Mouse (Mus musculus) left cerebral cortex, postnatal 36 days (tissue): ENCODE measurements around the gene Ptgis. TPM values are rescaled to one million over a fixed set of nuclear protein-coding genes. Genes with fewer than 3 reads are reported as not detected.

Source experiments
- DNase-seq, 2 experiments: peaks; one replicate each; pipeline ENCODE4 v3.0.0; 2021 to 2022; ENCODE audit warnings: low spot score in 2 of 2, mixed read lengths in 1 of 2
- intact Hi-C: fragments of 180-260 bp; cut with DNase I; formaldehyde crosslinking; loops from one replicate; pipeline ENCODE4 v1.15.1; 2025
- total RNA-seq, 2 experiments: library from RNA; stranded (reverse); gene quantifications; 2 replicates each; pipeline ENCODE4 v1.2.3; 2021

Gene Ptgis
- total RNA-seq, 2 experiments from 2014 or later = 1.6 to 1.8 TPM

DNA sequence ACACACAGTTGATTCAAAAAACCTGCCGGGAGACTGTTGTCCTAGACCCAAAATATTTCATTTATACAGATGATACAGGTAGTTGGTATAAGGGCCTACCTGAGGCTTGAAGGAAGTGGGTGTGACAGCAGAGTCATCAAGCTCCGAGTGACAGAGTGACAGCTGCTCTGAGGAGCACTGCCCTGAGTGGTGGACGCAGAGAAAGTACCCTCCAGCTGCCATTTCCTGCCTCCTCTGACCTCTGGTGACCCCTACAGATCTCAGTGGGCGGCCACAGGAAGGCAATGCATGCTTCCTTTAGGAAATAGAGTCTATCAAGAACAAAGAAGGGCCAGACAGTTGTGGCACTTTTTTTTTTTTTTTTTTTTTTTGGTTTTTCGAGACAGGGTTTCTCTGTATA, 25.4 kb upstream of the Ptgis start:
- DNase-seq = peak in 1 of 2 experiments; percentile 2
- intact Hi-C loops = no loop called here

DNA sequence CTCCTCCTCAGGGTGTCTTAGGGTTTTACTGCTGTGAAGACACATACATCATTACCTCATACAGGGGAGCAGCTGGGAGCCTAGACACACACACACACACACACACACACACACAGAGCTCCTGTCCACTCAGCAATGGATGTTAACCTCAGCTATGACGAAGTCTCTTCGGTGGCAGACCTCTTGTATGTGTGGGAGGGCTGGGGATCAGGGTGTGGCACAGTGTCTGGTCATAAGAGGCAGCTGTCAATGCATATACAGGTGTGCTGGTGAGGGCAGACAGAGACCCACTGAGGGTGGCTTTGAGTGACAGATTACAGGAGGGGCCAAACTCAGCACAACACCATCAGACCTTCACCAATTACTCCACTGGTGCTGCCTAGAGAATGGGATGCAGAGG, 24.6 kb upstream of the Ptgis start:
- intact Hi-C loops = no loop called here
- DNase-seq = peak in 1 of 2 experiments; percentile 1

DNA sequence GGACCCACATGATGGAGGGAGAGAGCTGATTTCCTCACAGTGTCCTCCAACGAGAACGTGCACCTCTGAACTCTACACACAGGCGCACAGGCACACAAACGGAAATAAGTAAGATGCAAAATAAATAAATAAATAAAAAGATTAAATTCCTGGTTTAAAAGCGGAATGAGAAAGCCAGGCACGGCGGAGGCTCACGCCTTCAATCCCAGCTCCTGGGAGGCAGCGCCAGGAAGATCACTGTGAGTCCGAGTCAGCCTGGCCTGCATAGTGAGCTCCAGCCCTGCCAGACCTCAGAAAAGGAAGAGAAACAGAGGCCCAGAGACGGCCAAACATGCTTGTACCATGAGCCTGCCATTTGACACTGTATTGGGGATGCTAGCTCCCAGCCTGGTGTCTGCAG, 23.5 kb upstream of the Ptgis start:
- DNase-seq = peak in 1 of 2 experiments; percentile 0
- intact Hi-C loops = no loop called here

DNA sequence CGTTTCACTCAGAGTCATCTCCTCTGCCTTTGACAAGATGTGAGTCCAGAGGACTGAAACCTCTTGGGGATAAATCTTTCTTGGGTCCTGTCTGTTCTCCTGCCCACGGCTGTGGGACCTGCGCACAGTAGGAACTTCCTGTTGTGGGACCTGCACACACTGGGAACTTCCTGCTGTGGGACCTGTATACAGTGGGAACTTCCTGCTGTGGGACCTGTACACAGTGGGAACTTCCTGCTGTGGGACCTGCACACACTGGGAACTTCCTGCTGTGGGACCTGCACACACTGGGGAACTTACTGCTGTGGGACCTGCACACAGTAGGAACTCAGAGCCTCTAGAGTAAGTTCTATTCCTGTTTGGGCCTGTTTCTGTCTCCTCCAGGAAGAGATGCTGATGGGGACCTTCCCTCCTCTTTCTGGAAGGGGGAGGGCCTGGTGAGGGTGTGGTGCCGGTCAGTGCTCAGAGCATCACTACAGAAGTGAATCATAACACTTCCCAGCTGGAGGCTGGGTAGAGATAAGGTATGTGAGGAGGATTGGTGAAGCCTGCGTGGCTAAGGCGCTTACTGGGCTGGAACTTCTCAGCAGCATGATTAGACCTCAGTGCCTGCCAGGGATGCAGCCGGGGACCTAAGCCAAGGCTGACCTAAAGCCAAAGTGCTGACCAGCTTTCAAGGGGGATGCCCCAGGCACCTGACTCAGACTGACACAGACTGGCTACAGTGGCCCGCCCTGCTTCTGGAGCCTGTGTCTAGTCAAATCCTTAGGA, 22.8 kb upstream of the Ptgis start:
- intact Hi-C loops = no loop called here
- peak in 1 of 2 experiments; percentile 1 for DNase-seq

DNA sequence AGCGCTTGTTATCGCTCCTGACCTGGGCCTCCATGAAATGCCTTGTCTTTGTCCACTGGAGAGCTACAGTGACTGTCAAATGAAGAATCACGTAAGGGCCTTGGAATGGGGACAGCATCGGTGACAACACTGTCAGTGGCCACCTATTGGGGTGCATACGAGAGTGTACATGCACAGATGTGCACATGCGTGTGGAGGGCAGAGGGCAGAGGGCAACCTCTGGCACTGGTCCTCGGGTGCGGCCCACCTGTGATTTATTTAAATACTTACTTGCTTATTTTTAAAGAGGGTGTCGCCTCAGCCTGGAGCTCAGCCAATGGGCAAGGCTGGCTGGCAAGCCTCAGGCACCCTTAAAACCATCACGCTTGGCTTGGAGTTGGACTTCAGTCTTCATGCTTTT, 22.0 kb upstream of the Ptgis start:
- DNase-seq = no peak
- intact Hi-C loops = no loop called here

DNA sequence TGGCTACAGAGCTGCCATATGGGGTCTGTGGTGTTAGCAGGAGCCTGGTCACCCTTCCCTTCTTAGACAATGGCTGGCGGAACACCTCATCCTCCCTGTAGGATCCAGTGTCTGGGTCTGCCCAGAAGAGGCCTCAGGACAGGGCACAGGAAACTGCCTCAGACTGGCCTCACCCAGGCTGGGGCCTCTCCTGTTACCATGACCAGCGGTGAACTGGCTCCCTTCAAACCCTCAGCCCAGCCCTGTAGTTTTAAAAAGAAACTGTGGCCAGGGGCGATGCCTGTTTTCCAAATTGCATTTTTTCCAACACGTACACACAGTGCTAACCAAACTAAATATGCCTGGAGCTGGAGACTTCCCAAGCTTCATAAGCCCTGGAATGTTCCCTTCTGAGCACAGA, 20.7 kb upstream of the Ptgis start:
- DNase-seq = no peak
- intact Hi-C loops = no loop called here

DNA sequence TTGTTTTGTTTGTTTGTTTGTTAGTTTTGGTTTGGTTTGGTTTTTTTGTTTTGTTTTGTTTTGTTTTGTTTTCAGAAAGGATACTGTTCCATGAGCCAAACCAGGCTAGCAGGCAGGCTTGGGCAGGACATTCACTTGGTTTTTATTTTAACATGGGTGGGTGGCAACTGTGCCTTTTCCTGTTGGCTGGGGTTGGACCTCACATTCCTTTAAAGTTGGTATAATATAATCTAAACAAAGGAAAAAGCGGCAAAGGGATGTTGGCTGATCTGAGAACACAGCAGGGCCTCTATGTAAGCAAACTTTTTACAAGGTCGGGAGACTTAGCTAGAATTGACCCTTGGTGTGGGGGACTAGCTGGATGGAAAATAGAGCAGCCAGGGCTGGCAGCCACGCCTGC, 17.4 kb upstream of the Ptgis start:
- intact Hi-C loops = no loop called here
- no peak for DNase-seq

DNA sequence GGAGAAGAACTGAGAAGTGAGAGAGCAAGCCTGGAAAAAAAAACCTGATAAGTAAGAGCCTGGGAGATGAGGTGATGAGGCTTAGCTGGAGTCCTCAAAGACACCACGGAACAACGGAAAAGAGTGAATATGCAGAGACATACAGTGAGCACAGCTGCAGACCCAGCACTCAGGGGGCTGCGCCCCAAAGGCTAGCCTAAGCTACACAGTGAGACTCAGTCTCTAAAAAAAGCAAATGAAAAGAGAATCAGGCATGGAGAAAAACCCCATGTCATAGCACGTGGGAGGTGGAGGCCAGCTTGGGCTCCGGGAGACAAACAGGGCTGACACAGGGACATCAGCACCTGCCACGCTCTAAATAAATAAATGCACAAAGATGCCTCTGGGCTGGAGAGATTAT, 14.4 kb upstream of the Ptgis start:
- DNase-seq = no peak
- intact Hi-C loops = no loop called here

DNA sequence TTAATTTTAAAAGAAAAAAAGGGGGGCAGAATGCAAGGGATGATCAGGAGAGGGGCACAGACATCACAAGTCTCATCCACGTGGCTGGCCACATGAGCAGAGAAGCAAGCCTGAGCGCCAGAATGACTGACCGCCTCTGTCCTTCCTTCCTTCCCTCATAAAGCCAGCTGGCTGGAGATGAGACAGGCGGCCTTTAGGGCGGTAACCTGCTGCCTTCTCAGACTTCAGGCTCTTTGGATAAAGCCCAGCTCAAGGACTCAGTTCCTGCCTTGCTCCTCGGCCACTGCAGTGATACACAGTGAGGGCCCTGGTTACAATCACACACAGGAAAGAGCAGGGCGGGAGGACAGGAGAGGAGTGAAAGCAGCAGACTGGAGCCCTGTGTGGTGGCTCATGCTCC, 13.8 kb upstream of the Ptgis start:
- intact Hi-C loops = no loop called here
- no peak for DNase-seq

DNA sequence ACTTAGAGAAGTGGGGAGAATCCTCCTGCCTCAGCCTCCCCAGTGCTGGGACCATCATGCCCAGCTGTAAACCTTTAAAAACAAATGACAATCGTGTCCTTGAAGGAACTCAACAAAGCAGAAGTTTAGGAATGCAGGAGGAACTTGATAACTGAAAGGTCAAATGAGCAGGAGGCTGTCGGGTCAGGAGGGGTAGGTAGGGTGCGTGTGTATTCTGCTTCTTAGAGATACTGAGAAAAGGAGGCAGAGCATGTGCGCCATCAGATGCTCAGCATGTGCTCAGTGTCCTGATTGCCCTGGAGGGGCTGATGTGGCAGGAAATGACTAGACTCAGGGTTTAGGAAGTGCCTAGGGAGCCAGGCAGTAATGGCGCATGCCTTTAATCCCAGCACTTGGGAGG, 13.1 kb upstream of the Ptgis start:
- DNase-seq = no peak
- intact Hi-C loops = no loop called here

DNA sequence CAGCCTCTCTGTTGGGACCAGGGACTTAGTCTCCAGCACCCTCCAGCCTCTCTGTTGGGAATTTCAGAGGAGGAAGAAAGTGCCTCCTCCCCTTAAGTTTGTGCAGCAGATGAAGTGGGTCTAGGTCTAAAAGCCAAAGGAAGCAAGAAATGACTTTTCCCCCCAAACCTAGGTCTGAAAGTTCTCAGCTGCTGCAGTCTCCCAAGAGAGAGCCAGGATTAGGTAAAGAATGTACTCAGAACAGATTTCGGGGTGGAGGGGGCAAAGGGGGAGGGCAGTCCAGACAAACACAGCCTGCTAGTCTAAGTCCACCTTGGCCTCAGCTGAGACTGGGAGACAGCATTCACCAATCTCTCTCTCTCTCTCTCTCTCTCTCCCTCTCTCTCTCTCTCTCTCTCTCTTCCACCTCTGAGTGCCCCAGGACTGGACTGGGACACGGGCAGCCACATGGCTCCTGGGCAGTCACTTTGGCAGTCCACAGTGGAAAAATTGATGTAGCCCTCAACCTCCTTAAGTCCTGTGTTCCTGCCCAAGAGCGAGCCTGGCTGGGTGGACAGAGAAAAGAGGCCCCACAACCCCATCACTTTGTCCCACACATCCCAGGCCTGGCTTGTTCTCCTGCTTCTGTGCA, 11.8 kb upstream of the Ptgis start:
- no peak for DNase-seq
- intact Hi-C loops = no loop called here

DNA sequence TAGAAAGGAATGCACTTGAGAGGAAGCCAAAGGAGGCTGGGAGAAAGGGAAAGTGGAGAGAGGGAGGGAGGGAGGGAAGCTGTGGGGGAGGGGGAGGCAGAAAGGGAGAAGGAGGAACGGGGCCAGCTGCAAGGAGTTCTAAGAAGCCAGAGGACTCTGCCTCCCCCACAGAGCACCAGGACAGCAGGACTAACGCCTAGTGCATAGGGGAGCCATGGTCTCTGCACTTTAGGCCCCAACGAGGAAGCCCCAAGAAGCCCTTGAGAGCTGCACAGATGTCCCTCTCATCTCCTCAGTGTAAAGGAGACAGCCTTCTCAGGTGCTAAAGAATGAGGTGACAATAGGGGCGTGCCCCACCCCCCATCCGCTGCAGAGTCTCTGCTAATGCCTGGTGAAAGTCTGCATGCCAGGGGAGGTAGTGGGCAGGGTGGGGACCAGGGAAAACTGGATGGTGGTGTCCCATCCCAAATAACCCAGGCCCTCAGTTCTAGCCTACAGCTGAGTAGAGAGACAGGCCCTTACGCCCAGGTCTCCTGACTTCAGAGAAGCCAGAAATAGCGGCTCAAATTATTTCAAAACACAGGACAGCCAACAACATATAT, 10.4 kb upstream of the Ptgis start:
- no peak for DNase-seq
- intact Hi-C loops = no loop called here

DNA sequence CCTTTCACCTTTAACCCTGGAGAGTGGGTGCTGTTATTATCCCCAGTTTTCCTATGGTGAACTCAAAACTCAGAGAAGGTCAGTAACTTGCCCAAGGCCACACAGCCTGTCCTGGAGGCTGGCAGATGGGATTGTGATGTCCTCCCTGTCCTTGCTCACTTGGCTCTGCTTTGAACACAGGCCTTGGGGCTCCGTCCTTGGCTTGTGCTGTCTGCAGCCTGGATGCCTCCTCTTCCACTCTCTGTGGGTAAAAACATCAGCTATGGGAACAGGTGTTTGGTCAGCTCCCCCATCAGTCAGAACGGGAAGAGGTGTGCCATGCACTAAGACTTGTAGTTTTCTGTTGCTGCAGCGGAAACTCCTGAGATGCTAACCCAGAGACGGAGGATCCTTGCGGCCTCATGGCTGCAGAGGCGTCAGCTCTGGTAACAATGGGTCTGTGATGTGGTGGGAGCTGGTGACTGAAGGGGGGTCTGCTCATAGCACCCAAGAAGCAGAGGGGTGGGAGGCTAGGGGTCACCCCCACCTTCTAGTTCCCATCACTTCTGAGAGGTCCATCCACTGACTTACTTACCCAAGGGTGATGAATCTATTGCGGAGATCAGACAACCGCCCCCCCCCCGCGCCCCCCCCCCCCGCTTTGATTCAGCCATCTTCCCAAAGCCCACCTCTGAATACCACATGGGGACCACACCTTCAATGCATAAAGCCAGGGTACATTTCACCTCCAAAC, 9.8 kb upstream of the Ptgis start:
- intact Hi-C loops = no loop called here

DNA sequence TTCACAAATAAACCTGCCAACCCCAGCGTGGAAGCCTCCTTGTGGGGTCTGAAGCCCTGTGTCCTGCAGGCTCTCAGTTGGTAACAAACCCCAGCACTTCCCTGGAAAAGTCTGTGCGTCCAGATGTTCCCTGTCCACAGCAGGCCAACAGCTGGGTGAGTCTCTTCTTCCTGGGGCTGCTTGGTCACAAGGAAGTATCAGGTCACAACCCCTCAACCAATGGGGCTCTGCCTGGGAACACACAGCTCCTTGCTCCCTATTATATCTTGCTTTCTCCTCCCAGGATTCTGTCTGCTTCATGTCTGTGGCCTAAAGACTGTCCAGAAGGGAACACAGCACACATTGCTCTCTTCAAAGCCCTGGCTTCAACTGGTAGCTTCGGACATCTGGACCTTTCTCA, 9.2 kb upstream of the Ptgis start:
- DNase-seq = no peak
- intact Hi-C loops = no loop called here

More for the DNA sequence above, 9.8 kb upstream of the Ptgis start:
- no peak for DNase-seq

DNA sequence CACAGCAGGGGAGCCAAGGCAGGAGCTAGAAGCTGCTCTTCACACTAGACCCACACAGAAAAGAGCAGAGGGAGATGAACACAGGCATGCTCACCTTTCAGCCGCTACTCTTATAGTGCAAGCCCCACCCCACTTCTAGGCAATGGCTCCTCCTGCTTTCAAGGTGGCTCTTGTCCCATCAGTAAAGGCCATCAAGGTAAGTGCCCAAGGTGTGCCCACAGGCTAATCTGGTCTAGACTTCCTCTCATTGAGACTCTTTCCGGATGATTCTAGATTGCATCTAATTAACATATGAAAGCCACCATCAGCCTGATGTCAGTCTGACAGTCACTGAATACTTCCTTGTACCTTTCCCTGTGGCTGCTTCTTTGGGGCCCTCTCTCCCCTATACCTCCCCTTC, 7.4 kb upstream of the Ptgis start:
- intact Hi-C loops = no loop called here
- no peak for DNase-seq

DNA sequence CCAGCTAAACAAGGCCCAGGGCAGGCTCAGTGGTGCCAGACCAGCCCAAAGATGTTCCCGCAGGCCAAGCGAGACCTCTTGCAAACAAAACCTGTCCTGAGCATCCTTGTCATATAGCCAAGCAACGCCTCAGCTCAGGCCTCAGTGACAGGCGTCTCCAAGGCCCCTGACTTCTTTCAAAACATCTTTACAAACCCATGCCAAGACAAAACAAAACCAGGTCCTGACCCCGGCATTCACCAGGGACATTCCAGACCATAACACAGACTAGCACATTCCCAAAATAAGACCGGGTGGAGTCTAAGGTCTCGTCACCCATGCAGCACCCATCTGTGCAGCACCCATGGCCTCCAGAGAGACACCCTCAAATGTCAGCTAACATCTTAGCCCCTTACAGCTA, 6.3 kb upstream of the Ptgis start:
- no peak for DNase-seq
- intact Hi-C loops = no loop called here

DNA sequence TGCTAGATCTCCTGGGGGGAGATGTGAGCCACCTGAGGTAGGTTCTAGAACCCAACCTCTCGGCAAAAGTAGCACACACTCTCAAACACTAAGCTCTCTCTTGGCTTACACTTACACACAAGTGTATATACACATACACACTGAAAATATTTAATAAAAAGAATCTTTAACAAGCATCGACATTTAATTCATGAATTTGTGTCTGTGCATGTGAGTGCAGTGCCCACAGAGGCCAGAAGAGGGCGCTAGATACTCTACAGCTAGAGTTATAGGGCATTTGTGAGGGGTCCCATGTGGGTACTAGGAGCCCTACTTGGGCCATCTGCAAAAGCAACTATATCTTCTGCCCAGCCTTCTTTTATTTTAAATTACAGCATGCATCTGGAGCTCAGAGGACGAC, 4.5 kb upstream of the Ptgis start:
- intact Hi-C loops = no loop called here
- DNase-seq = no peak

DNA sequence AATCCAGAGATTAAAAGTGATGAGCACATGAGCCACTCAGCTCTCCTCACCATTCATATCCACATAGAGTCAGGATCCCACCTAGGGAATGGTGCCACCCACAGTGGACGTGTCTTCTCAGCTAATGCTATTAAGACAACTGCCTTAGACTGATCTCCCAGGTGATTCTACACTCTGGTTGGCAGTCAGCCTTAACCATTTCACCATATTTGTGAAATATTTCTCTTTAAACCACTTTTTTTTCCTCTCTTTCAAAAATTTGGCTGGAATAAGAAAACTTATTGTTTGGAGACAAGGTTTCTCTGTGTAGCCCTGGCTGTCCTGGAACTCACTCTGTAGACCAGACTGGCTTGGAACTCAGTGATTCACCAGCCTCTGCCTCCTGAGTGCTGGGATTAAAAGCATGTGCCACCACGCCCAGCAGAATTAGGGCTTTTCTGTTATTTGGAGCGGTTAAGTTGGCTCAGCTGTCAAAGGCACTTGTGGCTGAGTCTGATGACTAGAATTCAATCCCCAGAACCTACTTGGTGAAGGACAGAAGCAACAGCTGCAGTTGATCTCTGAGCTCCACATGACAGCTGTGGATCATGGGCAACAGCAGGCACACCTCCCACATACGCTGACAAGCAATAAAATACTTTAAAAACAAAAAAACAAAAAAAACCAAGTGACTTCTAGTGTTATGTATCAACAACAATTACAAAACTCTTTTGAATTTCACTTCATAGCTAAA, 3.6 kb upstream of the Ptgis start:
- DNase-seq = no peak
- intact Hi-C loops = no loop called here

DNA sequence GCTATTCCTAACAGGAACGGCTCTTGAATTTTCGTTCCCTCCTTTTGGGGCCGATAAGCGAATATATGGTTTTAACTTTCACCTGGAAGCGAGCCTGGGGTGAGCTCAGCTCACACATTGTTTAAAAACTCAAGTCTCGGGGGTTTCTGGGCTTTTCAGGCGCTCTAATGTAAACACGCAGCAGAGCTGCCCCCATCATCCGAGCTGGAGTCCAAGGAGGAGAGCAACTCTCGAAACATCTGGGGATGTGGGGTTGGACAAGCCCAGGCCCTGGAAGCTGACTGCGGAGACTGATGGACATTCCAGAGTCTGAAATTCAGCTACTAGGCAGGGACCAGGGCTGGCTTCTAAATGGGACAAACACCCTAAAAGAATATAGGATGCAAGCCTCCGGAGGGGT, 1.1 kb downstream of the Ptgis start:
- intact Hi-C loops = no loop called here
- no peak for DNase-seq

DNA sequence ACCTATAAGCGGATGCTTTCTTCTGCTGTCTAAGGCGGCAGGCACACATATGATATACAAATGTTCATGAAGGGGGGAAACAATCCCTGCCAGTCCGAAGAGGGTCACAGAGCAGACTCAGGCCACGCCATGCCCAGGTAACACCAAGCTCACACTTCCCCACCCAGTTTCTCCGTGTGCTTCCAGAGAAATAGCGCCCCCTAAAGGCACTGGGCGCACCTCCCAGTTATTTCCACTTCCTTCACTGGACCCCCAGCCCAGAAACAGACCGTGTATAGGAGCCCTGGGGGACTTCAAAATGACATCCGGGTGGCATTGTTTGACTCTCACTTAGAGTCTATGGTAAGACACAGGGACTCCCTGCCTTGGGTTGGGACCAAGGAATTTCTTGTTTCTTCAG, 3.2 kb downstream of the Ptgis start:
- intact Hi-C loops = no loop called here
- no peak for DNase-seq
